Mouse (Mus musculus): ENCODE measurements at regions not wholly inside any gene's neighbourhood (a gene's known extent, or its start where the extent isn't known, plus 50 kb on each side); places are given as distances from the start of the nearest gene placed in this dataset.

DNA sequence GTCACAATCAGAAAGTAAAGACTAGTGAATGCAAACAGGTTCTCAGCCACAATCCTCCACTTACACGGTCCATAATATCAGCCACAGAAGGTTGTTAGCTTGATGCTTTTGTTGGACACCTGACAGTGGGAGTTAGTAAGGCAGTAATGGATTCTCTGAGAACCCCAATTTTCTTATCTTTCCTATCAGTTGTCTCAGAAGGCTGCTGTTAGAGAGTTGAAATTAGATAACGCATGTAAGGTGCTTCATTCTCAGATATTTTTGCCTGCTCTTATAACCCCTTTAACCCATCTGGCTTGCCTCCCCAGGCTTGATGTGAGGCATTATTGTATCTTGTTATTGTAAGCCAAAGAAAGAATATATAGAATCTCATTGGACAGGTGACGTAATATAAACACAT lies 63.0 kb upstream of the Ube2e3 start:
- DNase-seq (ENCODE audit: low spot score in 2 of 2) = no peak

DNA sequence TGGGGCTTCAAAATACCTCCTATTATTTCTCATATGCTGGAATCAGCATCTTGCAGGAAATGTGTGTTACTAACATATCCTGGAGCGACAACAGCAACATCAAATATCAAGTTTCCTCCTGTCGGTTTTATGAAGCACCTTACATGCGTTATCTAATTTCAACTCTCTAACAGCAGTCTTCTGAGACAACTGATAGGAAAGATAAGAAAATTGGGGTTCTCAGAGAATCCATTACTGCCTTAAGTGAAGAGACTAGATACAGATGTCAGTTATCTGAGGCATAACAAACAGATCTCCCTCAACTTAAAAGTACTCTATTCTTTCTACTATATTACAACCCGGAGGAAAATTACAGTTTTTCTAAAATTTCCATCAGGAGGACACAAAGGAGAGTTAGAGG lies 64.4 kb upstream of the Ube2e3 start:
- DNase-seq (ENCODE audit: low spot score in 2 of 2) = no peak

DNA sequence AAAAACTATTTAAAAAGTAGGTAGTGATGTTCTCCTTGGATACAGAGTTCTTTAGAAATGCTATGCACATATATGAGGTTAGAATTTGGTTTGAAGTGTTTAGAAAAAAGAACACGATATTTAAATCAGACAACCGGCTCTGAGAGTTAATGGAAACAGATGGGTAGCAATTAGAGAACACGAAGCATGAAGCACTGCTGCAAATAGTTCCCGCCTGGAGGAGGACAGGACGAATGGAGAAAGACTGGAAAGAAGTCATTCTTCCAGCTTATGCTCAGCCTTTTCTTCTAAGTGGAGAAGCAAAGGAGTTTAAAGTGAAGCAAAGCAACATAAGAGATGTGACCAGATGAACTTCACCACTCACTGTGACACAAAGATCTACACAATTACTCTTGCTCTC lies 72.5 kb upstream of the Ube2e3 start:
- DNase-seq (ENCODE audit: low spot score in 2 of 2) = no peak

DNA sequence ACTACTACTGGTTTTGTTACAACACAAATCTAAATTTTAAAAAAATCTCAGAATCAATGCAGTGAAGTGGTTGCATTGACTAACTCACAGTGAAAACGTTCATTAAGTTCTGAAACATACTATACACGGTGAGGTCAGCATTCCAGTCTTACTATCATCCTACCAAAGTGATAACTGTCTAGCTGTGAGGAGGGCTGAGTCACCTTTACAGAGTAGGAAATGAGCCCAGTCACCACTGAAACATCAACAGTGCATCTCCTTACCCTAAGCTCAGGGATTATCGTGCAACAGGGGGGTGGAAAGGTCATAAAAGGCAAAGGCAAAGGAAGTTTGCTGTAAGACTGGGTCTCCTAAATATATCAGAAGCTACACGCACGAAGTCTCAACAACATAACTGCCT lies 73.2 kb upstream of the Ube2e3 start:
- DNase-seq (ENCODE audit: low spot score in 2 of 2) = no peak

DNA sequence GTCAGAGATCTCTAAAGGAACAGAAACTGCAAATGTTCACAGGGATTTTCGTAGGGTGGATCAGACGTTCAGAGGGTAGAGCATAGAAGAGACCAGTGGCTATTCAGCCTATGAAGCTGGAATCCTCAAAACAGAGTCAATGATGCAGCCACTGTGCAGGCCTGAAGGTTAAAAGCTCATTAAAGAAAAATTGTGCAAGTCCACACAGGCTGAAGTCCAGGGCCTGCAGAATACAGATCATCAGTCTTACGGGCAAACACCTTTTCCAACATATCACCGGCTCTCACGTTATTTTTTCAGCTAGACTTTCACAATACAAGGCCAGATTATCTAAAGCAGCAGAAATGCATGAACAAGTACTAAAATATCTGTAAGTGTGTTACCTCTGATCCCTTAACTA lies 78.8 kb upstream of the Ube2e3 start:
- DNase-seq (ENCODE audit: low spot score in 2 of 2) = no peak

DNA sequence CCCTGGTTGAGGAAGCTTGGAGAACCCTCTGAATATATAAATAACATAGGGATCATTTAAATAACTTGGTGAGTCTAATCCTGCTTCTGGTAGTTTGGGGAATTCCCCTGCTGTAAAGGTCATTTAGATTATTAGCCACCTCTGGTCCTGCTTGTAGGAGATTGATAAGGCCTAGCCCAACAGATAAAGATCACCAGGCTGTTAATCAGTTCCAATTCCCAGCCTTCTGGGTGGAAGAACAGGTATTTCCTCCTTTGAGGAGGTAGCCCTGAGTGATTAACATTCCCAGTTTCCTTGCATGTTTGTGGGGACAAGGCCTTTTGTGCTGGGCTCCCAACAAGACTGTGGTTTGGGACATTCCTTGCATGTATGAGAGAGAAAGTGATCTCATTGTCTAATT lies 79.7 kb upstream of the Ube2e3 start:
- no peak for DNase-seq (ENCODE audit: low spot score in 2 of 2)

DNA sequence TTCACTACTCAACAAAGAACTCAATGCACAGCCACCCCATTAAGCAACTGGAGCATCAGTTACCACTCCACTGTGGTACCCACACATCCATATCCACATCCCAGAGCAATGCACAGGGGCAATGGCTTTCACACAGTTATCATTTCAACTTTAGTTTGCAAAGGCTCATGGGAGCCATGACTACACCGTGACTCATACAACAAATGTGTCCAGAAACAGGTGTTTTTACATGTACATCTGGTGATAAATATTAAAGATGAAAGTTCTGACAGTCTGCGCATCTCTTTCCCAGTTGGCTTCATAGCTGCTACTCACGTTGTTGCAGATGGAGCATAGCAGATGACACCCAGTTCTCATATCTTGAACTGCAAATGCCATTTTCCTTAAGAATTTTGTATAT lies 88.0 kb upstream of the Ube2e3 start:
- no peak for DNase-seq (ENCODE audit: low spot score in 2 of 2)

DNA sequence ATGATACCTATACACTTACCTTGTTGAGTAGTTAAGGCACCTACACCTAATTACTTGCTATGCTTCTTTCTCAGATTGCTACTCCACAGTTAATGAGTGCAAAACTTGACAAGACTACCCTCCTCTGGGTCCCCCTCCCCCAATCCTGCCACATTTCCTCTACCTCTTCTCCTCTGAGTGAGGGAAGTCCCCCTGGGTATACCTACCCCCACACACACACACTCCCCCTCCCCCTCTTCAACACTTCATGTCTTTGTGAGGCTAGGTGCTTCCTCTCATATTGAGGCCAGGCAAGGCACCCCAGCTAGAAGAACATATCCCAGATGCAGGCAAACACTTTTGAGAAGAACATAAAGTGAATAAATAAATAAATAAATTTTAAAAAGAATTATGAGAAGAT lies 90.3 kb upstream of the Ube2e3 start:
- DNase-seq (ENCODE audit: low spot score in 2 of 2) = no peak

DNA sequence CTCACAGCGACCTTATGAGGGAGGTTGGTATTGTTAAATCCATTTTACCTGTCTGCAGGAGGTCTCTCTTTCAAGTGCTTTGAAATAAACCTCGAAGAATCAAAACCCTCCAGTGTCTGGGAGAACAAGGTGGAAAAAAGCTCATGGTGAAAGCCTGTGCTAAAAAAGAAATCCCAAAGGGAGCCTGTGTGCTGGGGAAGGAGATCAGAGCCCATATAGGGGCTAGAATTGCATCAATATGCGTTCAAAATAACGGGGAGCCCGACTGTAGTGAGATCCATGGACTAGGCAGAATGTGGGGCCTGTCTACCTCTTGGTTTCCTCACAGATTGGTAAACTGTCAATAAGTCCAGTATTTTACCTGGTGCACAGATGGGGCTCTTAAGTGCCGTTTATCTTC lies 113.6 kb upstream of the Ube2e3 start:
- no peak for DNase-seq (ENCODE audit: low spot score in 2 of 2)

DNA sequence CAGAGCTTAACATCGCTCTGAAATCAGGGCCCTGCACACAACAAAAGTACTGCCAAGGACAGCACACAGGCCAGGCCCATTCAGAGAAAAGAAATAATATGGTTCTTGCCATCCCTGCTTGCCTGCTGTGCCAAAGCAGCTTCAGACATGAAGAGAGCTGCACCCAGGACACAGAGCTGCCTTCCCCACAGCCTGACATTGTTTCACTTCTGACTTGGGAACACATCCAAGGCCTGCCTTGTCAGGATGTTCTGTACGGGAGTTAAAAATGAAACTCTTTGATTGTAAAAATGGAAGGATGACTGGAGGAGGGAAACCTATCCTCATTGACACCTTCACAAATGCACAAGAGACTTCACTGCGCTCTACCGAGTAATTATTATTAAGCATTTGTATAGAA lies 114.0 kb upstream of the Ube2e3 start:
- no peak for DNase-seq (ENCODE audit: low spot score in 2 of 2)

DNA sequence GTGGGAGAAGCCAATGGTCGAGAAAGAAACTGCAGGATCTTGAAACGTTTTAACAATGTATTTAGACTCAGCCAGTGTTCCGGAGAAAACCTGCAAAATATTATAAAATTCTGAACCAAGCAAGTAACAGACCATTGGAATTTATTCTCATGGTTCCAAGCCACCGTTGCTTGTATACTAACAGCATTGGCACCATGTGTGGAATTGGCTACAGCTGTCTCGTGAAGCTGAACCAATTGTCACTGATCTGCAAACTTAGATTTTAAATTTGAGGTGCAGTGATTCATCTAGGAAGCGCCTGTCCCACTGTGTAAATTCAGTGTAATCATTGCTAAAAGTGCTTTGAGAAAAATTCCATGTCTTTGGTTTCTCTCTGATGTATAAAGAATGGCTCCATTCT lies 137.8 kb upstream of the Ube2e3 start:
- DNase-seq (ENCODE audit: low spot score in 2 of 2) = no peak

DNA sequence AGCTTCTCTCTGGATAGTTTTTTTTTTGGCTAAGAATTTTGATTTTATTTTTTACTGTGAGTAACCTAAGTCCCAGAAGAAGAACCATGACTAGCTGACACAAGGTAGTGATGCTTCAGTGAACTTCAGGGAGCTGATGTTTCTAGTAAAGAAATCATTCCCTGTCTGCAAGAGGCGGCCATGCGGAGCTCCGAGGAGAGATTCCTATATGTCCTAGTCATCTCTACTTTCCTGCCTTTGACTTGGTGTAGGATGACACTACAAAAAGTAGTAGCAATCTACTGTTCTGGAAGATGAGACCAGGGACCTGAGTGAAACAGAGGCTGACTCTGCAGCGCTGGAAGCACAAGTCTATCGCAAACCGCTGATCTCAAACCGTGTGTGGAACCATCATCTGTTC lies 141.9 kb upstream of the Ube2e3 start:
- DNase-seq (ENCODE audit: low spot score in 2 of 2) = no peak

DNA sequence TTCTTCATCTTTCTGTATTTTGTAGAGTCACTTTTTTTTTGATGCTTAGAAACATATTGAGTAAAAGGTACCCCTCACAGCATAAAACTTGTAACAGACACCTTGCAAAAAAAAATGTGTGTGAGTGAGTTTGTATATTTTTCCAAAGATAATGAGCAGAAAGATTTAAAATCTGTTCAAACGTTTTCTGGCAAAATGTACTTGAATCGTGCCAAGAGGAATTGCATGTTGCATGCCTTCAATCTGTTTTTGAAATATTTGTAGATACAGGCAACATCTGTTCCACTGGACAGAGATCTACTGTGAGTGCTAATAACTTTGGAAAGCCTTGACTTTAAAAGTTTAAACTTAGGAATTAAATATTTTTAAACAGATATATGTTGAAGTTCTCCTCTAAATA lies 143.5 kb upstream of the Ube2e3 start:
- DNase-seq (ENCODE audit: low spot score in 2 of 2) = no peak

DNA sequence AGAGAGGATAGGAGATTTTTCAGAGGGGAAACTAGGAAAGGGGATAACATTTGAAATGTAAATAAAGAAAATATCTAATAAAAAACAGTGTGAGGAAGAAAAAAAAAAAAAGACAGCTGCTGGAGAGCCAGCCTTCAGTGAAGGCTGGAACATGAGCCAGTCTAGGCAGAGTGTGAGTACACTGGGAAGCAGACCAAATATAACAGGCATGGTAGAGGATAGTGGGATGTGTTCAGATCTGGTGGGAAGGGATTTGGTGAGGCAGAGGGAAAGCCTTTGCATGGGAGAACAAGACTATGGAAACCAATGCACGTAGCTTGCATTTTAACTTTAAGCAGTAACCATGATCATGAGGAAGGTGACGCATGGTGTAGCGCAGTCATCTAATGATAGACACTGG lies 144.5 kb upstream of the Ube2e3 start:
- DNase-seq (ENCODE audit: low spot score in 2 of 2) = no peak

DNA sequence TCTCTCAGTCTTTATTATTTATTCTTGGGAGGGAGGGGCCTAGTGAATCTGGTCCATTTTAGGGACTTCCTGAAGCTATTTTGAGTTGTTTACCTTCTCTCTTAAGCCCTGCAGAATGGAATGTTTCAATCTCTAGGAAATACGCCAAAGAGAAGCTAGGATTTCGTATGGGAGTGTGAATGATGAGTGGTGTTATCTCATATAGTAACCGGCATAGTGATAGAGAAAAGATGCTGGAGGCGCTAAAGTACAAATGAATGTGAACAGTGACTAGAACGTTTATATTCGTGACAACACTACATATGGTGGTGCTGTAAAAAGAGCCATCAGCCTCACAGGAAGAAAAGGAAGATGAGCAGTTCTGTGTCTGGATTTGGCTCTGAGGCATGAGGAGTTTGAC lies 145.2 kb upstream of the Ube2e3 start:
- DNase-seq (ENCODE audit: low spot score in 2 of 2) = no peak

DNA sequence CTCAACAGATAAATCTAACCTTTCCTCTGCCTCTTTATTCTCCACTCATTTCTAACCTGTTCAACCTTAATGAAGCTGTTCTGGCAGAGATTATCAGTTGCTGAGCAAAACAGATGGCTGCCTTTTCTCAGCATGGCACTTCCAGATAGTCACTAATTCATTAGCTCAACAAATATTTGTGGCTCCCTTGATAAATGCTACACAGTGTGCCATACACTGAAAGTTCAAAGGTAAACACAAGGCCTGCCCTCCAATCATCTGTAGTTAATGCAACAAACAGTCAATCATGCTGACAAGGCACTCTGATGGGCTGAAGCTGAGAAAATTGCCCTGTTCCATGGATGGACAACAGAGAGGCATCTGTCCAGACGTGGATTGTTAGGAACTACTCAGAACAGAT lies 149.4 kb upstream of the Ube2e3 start:
- no peak for DNase-seq (ENCODE audit: low spot score in 2 of 2)

DNA sequence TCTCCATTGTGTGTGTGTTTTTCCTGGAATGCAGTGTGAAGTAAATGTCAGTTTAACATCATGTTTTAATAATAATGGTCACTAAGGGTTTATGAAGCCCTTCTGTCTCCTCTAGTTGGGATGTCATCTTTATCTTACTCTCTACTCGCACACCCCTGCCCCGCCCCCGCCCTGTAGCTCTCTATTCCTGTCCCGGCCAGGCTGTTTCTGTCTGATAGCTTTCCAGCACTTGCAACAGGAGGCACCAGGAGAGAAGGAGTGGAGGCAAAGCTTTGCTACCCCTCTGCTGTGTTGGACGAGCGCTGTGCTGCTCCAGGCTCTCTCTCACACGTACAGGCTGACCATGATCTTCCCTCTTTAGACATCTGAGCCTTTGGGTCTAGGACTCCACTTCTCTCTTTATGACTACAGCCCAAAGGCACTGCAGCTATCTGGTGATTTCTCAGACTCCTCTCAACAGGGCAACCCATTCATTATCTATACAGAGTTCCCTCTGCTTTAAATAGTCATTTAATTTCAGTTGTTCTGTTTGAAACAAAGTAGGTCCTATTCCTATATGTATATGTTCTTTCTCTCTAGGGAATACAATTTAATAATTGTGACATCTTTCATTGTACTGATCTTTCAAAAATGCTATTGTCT lies 151.6 kb upstream of the Ube2e3 start:
- no peak for DNase-seq (ENCODE audit: low spot score in 2 of 2)

DNA sequence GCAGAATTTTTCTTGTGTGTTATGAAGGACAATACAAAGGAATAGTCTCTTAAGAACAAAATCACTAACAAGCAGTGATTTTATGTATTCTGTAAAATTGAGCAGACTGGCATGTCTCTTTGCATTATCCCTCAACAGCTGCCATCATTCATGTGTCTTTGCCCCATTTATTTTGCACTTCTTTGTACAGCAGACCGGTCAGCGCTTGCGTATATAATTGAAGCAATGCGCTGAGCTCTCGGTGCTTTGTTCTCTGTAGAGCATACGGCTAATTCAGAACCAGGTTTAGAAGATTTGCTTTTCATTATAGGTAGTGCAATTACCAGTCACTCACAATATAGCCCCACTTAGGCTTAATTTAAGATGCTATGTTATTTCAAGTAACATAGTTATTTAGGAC lies 173.1 kb upstream of the Ube2e3 start:
- DNase-seq (ENCODE audit: low spot score in 2 of 2) = no peak

DNA sequence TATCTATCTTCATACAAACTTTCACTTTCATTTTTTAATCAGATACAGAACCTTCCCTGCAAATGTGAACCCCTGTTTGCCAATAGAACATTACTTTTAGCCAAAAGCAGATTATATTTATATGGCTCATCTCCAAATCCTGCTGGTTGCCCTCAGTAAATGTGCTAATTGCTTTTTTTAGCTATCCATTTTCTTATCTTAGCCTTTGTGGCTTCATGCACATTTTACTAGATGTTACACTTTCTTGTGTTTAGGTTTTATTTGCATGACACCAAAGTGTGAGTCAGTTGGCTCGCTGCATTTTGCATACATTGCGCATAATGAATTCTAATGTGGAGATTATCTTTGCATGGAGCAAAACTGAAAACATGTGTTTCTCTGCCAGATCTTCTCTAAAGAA lies 211.3 kb upstream of the Ube2e3 start:
- DNase-seq (ENCODE audit: low spot score in 2 of 2) = no peak

DNA sequence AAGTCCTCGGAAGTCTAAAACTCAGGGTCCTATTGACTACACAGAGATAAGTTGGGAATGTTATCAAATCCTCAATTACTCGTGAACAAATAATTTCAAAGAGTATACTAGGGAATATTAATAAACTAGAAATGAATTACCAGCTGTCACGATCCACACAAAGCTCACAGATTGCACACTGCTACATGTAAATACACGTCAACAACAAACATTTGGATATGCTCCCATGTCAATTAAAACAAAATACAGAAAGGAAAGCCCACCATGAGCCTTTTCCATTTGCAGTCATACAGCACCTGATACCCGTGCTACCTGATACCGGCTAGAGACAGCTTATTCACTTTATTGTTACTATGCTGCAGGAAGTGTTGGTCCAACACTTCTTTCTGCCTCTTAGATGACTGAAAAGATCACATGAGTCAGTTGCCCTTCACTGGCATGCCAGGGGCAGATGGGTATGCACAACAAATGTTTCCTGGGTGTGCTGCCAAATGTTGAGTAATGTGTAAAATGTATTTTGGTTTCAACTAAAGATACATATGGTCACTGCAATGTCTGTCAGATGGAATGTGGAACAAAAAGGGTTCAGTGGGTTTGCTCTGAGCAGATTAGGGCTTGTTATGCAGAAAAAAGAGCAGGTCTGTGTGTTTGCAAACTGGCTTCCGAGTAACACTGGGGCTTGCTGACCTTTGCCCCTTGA lies 212.6 kb upstream of the Ube2e3 start:
- no peak for DNase-seq (ENCODE audit: low spot score in 2 of 2)

DNA sequence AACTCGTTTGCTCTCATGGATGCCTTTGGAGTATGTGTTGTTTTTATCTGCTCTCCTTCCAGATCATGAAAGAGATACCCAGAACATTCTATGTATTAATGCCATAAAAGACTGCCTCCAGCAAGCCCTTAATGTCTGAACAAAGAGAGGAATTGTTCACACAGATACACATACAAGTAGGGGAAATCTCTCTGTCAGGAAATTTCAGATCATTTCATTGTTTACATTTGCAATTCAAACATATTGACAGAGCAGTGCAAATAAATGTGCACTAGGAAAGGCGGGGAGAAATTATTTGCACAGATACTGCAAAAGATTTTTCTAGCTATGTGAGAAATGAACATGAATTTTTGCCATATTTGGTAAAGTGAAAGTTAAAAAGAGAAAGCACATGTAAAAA lies 216.4 kb upstream of the Ube2e3 start:
- DNase-seq (ENCODE audit: low spot score in 2 of 2) = no peak

DNA sequence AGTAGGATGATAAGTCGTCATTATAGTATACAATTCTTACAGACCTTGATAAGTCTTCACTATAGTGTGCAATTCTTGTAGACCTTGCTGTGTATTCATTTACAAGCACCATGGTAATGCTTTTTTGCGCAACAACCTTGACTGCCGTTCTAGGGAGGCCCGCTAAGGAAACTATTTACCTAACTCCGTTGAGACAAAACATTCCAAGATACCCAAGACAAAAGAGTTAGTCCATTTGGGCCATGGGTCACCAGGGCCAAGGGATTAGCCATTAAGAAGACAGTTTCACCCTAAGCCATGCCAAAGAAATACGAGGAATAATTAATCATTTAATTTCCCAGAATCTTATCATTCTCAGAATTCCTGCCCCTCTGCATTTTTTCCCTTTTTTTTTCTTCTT lies 227.6 kb upstream of the Ube2e3 start:
- no peak for DNase-seq (ENCODE audit: low spot score in 2 of 2)

DNA sequence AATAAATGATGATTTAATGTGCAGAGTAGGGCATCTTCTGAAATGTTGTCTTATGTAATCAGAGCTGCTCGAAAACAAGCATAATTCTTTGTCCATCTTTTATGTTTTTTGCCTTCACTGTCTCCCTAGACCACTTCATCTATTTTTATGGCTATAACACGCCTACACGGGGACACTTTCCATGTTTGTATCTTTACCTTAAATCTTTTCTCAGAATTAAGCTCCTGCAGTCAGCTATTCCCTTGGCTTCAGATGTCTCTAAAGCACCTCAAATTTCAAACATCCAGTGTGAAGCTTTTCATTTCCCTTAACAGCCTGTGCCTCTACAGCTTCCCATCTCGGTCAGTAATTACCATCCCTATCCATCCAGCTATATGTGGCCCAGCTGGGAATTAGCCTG lies 242.7 kb upstream of the Ube2e3 start:
- no peak for DNase-seq (ENCODE audit: low spot score in 2 of 2)

DNA sequence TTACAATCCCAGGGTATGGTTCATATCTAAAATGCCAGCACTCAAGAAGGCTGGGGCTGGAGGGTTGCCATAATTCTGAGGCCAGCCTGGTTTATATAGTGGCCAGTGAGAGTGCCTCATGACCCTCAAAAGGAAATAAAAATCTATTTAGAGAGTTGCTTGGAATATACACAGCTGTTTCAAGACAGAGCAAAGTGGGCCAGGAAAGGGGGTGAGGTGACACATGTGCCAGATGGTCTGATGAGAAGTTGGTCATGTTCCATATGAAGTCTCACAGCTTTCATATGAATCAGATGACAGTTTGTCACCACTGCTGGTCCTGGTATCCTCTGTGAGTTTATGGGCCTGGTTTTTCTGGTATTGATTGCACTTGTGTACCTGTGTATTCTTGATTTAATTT lies 261.5 kb upstream of the Ube2e3 start:
- no peak for DNase-seq (ENCODE audit: low spot score in 2 of 2)

Data from urinary bladder, postnatal 36 days (tissue).